Mouse (Mus musculus): ENCODE measurements around the gene Umad1.
A peak's percentile ranks its signal among the peaks of the same experiment; 100 is the strongest.

Umad1 gene

GRCm38 (mm10) chr6:8259004-8259666 lies at the start of gene Umad1, which contains the start of the genes Rpa3 and Gm45062:
TSS of gene Umad1 (plus strand) at chr6:8259288.
TSS of gene Rpa3 (minus strand) at chr6:8259173.
TSS of gene Gm45062 (plus strand) at chr6:8259450.
- DNase-seq (ENCODE audit: low read depth): peak; percentile 95

DNA sequence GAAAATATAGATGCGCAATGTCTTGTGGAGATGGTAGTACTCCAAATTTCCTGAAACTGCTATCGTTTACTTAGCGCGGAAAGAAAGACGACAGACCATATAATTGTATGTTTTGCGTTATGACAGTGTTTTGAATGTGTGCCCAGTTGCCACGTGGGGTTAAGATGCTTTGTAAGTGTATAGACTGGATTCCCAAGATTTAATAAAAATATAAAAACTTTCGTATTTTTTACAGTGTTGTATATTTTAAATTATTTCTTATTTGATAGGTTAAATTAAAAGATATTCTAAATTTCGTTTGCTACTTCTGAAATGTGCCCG lies 49.3 kb upstream of the Umad1 start:
- DNase-seq (ENCODE audit: low read depth): no peak

- no peak for DNase-seq (ENCODE audit: low read depth)
Observed at GRCm38 (mm10) chr6:8210661-8211060, 48.4 kb upstream of the Umad1 start.

DNA sequence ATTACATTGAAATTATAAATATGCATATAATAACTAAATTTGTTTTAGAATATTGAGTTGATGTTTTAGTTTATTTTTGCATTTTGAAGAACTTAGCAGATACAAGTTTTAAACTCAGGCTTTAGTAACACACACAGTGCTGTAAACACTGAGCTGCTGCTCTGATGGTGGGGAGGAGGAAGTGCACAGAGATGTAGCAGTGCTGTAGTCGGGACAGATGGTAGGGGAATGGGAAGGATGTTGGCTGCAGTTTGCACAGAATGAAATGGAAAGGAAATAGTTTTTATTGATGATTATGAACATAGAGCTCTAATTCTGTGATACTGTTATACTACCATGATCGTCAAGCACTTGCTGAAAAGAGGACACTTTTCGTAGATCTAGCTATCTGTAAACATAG lies 32.1 kb upstream of the Umad1 start:
- no peak for DNase-seq (ENCODE audit: low read depth)

DNA sequence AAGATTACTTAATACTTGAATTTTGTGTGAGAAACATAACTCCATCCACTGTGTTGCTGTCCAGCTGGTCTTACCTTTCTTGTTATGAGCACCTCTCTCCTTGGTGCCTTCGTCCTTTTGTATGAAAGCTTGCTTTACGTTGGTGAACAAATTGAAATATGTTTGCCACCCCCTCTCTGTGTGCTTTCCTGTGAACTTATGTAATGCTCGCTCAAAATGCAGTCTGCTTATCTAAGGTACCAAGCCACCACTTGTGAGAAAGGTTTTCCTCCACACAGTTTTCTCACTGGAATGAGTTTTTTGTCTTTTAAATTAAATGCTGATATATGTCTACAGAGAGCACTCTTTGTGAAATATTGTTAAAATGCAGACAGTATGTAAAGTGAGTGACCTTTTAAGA lies 30.5 kb upstream of the Umad1 start:
- no peak for DNase-seq (ENCODE audit: low read depth)

DNA sequence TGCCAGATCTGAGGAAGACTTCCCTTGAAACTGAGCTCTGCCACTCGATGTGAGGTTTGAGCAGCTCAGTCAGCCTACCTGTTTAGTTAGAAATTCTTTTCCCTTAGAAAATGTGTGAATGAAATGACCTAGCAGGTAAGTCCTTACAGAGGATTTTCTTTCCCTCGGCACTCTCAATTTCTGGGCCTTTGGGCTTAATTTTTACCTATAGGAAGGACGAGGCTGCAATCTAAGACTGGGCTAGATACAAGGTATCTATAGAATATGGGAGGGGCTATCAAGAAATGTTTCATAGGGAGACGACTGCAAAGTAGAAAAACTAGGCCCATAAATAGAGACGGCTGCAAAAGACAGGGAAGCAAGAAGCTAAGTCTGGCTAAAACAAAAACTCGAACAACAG lies 772 bp upstream of the Umad1 start:
- DNase-seq (ENCODE audit: low read depth): no peak

GRCm38 (mm10) chr6:8259667-8260044 lies 568 bp downstream of the Umad1 start:
- DNase-seq (ENCODE audit: low read depth): no peak

DNA sequence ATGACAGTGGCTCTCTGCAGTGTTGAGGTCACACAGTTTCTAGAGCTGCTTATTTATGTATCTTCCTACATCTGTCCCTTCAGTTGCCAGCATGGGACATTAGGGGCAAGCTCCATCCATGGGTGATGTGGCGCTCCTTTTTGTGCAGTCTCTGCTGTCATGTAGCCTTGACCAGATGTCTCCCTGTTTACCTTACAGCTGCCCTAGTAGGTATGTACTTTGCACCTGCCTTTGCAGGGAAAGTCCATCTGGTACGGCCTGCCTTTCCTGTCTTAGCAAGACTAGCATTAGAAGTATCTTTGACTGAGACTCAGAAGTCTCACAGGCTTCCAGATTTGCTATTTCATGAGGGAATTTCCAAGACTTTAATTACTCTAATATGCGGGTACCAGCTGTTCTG lies 12.0 kb downstream of the Umad1 start:
- DNase-seq (ENCODE audit: low read depth): no peak

- DNase-seq (ENCODE audit: low read depth): no peak
Observed at GRCm38 (mm10) chr6:8274387-8275054, 15.4 kb downstream of the Umad1 start.

DNA sequence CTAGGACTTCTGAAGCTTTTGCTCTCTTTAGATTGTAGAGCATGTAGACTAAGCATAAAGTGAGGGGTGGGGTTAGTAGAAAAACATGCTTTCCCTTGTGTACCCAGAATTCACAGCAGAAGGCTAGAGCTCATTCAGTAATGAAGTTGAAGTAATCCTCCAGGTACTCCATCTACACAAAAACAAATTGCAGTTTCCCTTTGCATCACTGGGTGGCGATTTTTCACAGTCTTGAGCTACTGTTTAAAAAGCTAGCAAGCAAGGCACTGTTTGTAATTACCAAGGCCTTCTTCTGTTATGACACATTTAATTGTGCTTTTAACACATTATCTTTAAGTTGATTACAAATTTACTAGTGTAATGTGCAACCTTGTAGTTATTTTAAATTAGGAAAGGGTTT lies 16.0 kb downstream of the Umad1 start:
- DNase-seq (ENCODE audit: low read depth): peak; percentile 52

DNA sequence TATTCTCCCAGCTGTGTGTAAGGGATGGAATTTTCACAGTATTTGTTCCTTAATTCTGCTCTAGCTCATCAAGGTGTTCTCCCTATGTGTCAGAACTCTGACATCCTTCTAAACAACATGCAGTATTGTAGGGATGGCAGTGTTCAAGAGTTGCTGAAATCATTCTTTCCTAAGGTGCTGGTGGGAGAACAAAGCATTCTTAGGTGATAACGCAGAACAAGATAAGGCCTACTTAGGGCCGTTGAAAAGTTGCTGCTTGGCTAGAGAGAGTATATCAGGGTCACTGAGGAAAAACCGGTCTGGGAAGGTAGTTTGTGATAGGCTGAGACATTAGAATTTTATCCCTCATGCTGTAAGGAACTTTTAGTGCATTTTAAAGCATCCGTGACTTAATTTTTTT lies 17.3 kb downstream of the Umad1 start:
- no peak for DNase-seq (ENCODE audit: low read depth)

DNA sequence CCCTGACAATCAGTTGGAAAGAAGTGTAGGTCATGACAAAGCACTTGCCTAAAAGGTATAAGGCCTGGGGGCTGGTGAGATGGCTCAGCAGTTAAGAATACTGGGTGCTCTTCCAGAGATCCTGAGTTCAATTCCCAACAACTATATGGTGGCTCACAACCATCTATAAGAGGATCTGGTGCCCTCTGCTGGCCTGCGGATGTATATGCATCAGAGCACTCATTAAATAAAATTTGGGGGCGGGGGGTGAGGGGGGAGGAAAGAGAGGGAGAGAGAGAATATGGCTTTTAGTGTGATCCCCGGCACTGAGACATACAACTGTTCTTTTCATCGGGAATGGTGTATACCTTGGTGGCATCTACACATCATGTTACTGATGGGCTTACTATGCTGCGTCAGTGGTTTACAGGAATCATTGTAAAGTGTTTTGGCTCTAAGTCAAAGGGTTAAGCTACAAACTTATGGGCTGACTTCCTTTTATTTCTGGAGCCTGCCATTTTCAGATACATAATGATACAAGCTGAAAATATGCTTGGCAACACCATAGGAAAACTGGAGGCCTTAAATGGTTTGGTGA lies 19.4 kb downstream of the Umad1 start:
- DNase-seq (ENCODE audit: low read depth): no peak

GRCm38 (mm10) chr6:8283255-8283654 lies 24.2 kb downstream of the Umad1 start:
- DNase-seq (ENCODE audit: low read depth): no peak

GRCm38 (mm10) chr6:8285401-8285960 lies 26.4 kb downstream of the Umad1 start:
- DNase-seq (ENCODE audit: low read depth): peak; percentile 86

- no peak for DNase-seq (ENCODE audit: low read depth)
Observed at GRCm38 (mm10) chr6:8286146-8286545, 27.1 kb downstream of the Umad1 start.

DNA sequence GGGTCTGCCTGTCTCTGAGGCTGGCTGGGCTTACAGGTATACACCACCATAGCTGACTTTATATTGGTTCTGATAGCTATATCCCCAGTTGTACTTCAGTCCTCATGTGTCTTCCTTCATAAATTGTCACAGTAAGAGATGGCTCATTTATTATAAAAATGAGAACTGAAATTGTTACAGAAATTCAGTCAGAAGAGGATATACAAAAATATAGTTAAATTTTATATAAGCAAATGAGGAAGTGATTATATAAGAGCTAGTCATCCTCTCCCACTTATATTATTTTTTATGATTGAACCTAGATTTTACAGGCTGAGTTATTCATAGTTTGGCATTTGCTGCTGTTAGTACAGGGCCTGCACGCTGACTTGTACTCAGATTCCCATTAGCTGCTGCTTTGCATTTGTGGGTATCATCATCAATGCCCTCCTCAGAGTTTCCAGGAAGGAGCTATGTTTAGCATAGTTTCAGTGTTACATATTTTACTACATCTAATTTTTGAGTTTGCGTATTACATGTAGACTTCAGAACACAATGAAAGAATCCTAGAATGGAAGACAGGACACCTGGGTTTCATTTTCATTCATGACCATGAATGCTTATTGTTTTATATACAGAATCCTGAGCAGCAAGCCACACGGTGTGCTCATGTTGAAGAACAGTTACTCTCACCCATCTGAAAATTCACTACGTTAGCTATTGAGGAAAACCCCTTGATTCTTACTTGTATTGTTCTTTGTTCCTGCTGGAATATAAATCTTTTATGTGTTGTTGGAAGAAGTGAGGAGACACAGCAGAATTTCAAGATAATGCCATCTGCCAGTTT lies 29.9 kb downstream of the Umad1 start:
- DNase-seq (ENCODE audit: low read depth): no peak

GRCm38 (mm10) chr6:8294048-8294784 lies 35.1 kb downstream of the Umad1 start:
- DNase-seq (ENCODE audit: low read depth): no peak

DNA sequence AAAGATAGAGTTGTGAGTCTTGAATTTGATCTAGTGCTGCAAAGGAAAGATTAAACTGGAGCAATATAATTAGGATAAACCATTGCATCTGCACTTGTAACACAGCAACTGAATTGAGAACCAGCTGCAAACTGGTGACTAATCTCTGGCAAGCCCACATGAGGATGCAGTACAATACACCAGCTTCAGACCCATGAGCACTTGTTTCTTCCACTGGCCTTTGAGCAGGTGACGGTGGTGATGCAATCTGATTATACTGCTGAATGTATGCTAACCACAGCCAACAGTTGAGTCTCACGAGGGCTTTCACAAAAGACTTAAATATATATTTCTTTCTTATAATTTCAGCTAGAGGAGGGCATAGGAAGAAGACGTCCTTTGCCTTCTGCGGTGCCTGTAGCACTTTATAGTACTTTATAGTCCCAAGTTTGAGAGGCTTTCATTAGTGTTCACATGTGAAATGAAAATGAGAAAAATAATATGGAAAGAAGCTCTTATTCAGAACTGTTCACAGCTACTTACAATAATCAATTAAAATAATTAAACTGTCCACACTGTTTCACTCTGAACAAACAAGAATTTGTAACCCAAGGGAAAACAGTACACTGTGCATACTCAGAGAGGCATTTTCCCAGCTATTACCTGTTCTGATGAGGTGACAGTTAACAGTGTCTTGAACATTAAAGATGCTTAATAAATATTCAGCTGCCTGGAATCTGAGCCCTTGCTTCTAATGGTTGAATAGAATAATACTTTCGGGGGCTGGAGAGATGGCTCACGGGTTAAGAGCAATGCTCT lies 40.2 kb downstream of the Umad1 start:
- no peak for DNase-seq (ENCODE audit: low read depth)

- DNase-seq (ENCODE audit: low read depth): peak; percentile 31
Observed at GRCm38 (mm10) chr6:8307878-8308775, 49.0 kb downstream of the Umad1 start.

- DNase-seq (ENCODE audit: low read depth): no peak
Observed at GRCm38 (mm10) chr6:8312554-8312953, 53.5 kb downstream of the Umad1 start.
